Mouse (Mus musculus) midbrain, postnatal 0 days (tissue): Measurements from ENCODE around the gene B3gnt8. TPM values are rescaled to one million over a fixed set of nuclear protein-coding genes. Genes with fewer than 3 reads are reported as not detected.

Source experiments
- ATAC-seq: fragments of 200-750 bp; cut with Nextera tagmentation; 2 replicates; pipeline ENCODE4 v1.8.0; 2017; ENCODE audit warnings: moderate number of reproducible peaks, mild to moderate bottlenecking, moderate TSS enrichment, moderate library complexity; ENCODE audit not compliant: low FRiP score
- DNase-seq: peaks from one replicate; pipeline ENCODE4 v3.0.0-alpha.2; 2015; ENCODE audit warnings: low spot score
- H3K27ac ChIP-seq: fragments of 300-500 bp; sonication (generic); 2 replicates; pipeline ENCODE4 v1.5.1; 2014; ENCODE audit warnings: low read depth, mild to moderate bottlenecking, low read length, mixed read lengths
- H3K27me3 ChIP-seq: fragments of 300-500 bp; sonication (generic); 2 replicates; pipeline ENCODE4 v1.6.1; 2014; ENCODE audit warnings: low read length, control low read depth, mixed read lengths; ENCODE audit not compliant: insufficient read depth
- H3K36me3 ChIP-seq: fragments of 300-500 bp; sonication (generic); 2 replicates; pipeline ENCODE4 v1.6.1; 2014; ENCODE audit warnings: low read length, control low read depth, mixed read lengths; ENCODE audit not compliant: insufficient read depth
- H3K4me1 ChIP-seq: fragments of 300-500 bp; sonication (generic); 2 replicates; pipeline ENCODE4 v1.6.1; 2014; ENCODE audit warnings: mild to moderate bottlenecking, control low read depth, antibody characterized with exemption, low read length, mixed read lengths; ENCODE audit not compliant: insufficient read depth
- H3K4me2 ChIP-seq: fragments of 300-500 bp; sonication (generic); 2 replicates; pipeline ENCODE4 v1.6.1; 2014; ENCODE audit warnings: low read depth, mild to moderate bottlenecking, low read length, mixed read lengths; ENCODE audit not compliant: poor library complexity, severe bottlenecking
- H3K4me3 ChIP-seq: fragments of 300-500 bp; sonication (generic); 2 replicates; pipeline ENCODE4 v1.5.1; 2014; ENCODE audit warnings: low read depth, mild to moderate bottlenecking, low read length, moderate library complexity
- H3K9ac ChIP-seq: fragments of 300-500 bp; sonication (generic); replicated peaks from 2 replicates; pipeline ENCODE4 v1.6.1; 2014; ENCODE audit warnings: mild to moderate bottlenecking, low read length, moderate library complexity, mixed read lengths; ENCODE audit not compliant: poor library complexity, severe bottlenecking
- H3K9me3 ChIP-seq: fragments of 300-500 bp; sonication (generic); 2 replicates; pipeline ENCODE4 v1.6.1; 2016; ENCODE audit warnings: low read length, control low read depth
- CTCF ChIP-seq: IDR thresholded peaks from 2 replicates; pipeline ENCODE4 v1.5.1; 2016; ENCODE audit warnings: antibody characterized with exemption, mild to moderate bottlenecking
- WGBS: fragments of 180-500 bp; shearing (Covaris S2); extraction: QIAGEN DNeasy Blood & Tissue Kit; methylation state at CpG from one replicate; pipeline ENCODE4 v1.1.7; 2014; 5-methylcytosine and 5-hydroxymethylcytosine counted together
- polyA plus RNA-seq: library from polyadenylated mRNA; unstranded; fragments of >200 nt; fragmentation: Nextera tagmentation; extraction: Ambion mirVana; gene quantifications from 2 replicates; pipeline ENCODE4 v1.2.1, GENCODE M21; 2015
- total RNA-seq: library from RNA; depleted of rRNA; stranded (reverse); fragments of >200 nt; gene quantifications from 2 replicates; pipeline ENCODE4 v1.2.3, GENCODE M21; 2014

Gene B3gnt8
- total and polyA plus RNA-seq, 2 experiments from 2014 or later, result 0.62 to 1.4 TPM

GRCm38 (mm10) chr7:25623857-25624370 lies 2.5 kb upstream of the B3gnt8 start:
- TF ChIP-seq CTCF, result no peak
- no peak overlapping the region for H3K4me3 ChIP-seq
- peaks cover 24% of the 10 kb centered on the region for H3K36me3 ChIP-seq
- 91% methylated on average over 11 of the region's 11 CpGs for WGBS
- peaks cover 12% of the 10 kb centered on the region for H3K27me3 ChIP-seq
- ATAC-seq (no peak), DNase-seq (no peak)
- no peak overlapping the region for H3K9ac ChIP-seq
- H3K4me1 ChIP-seq, result no peaks in the 10 kb centered on the region
- H3K9me3 ChIP-seq, result no peaks in the 10 kb centered on the region
- no peak overlapping the region for H3K27ac ChIP-seq
- H3K4me2 ChIP-seq, result no peak overlapping the region

GRCm38 (mm10) chr7:25624851-25625250 lies 1.6 kb upstream of the B3gnt8 start:
- 74% methylated on average over 5 of the region's 5 CpGs for WGBS
- no peaks in the 10 kb centered on the region for H3K4me1 ChIP-seq
- H3K27me3 ChIP-seq, result peaks cover 13% of the 10 kb centered on the region
- peaks cover 34% of the 10 kb centered on the region for H3K36me3 ChIP-seq
- H3K4me2 ChIP-seq, result no peak overlapping the region
- no peak overlapping the region for H3K4me3 ChIP-seq
- H3K27ac ChIP-seq, result no peak overlapping the region
- H3K9me3 ChIP-seq, result no peaks in the 10 kb centered on the region
- ATAC-seq (no peak), DNase-seq (no peak)
- TF ChIP-seq CTCF, result no peak
- H3K9ac ChIP-seq, result no peak overlapping the region

GRCm38 (mm10) chr7:25625594-25626250 lies 732 bp upstream of the B3gnt8 start:
- Histone ChIP-seq H3K4me2 (no peak overlapping the region), H3K4me3 (no peak overlapping the region), H3K36me3 (peaks cover 42% of the 10 kb centered on the region), H3K27ac (no peak overlapping the region), H3K9me3 (no peaks in the 10 kb centered on the region), H3K9ac (no peak overlapping the region), H3K4me1 (no peaks in the 10 kb centered on the region), H3K27me3 (peaks cover 13% of the 10 kb centered on the region)
- no peak for DNase-seq
- ATAC-seq, result no peak
- WGBS, result 79% methylated on average over 10 of the region's 10 CpGs
- TF ChIP-seq CTCF, result peak; percentile 60

GRCm38 (mm10) chr7:25627431-25628322 lies 1.2 kb downstream of the B3gnt8 start:
- no peak for ATAC-seq

GRCm38 (mm10) chr7:25628323-25628620 lies 1.8 kb downstream of the B3gnt8 start:
- H3K9ac ChIP-seq, result no peak overlapping the region
- ATAC-seq (no peak), DNase-seq (no peak)
- TF ChIP-seq CTCF, result no peak
- H3K9me3 ChIP-seq, result no peaks in the 10 kb centered on the region
- no peak overlapping the region for H3K27ac ChIP-seq
- H3K4me1 ChIP-seq, result no peaks in the 10 kb centered on the region
- H3K36me3 ChIP-seq, result peaks cover 50% of the 10 kb centered on the region
- 72% methylated on average over 8 of the region's 8 CpGs for WGBS
- no peak overlapping the region for H3K4me2 ChIP-seq
- H3K4me3 ChIP-seq, result no peak overlapping the region
- H3K27me3 ChIP-seq, result peaks cover 13% of the 10 kb centered on the region

More at GRCm38 (mm10) chr7:25627431-25628322, 1.2 kb downstream of the B3gnt8 start:
- no peaks in the 10 kb centered on the region for H3K9me3 ChIP-seq
- H3K4me3 ChIP-seq, result peak overlapping the region; percentile 9; the same call in 1 of the 2 replicates
- H3K9ac ChIP-seq, result no peak overlapping the region
- WGBS, result 19% methylated on average over 33 of the region's 38 CpGs
- peaks cover 50% of the 10 kb centered on the region for H3K36me3 ChIP-seq
- peaks cover 13% of the 10 kb centered on the region for H3K27me3 ChIP-seq
- no peaks in the 10 kb centered on the region for H3K4me1 ChIP-seq
- TF ChIP-seq CTCF, result no peak
- no peak for DNase-seq
- H3K4me2 ChIP-seq, result peak overlapping the region; percentile 32
- H3K27ac ChIP-seq, result no peak overlapping the region

GRCm38 (mm10) chr7:25632679-25633078 lies 6.2 kb downstream of the B3gnt8 start:
- H3K27me3 ChIP-seq, result peaks cover 13% of the 10 kb centered on the region
- TF ChIP-seq CTCF, result no peak
- peaks cover 58% of the 10 kb centered on the region for H3K36me3 ChIP-seq
- H3K4me3 ChIP-seq, result no peak overlapping the region
- no peak overlapping the region for H3K9ac ChIP-seq
- DNase-seq, result no peak
- H3K27ac ChIP-seq, result no peak overlapping the region
- H3K4me2 ChIP-seq, result no peak overlapping the region
- H3K4me1 ChIP-seq, result no peaks in the 10 kb centered on the region
- WGBS, result 91% methylated on average over 5 of the region's 5 CpGs
- no peaks in the 10 kb centered on the region for H3K9me3 ChIP-seq
- ATAC-seq, result no peak
